Mouse (Mus musculus): Measurements from ENCODE around the gene Klk5.

Gene Klk5

GRCm38 (mm10) chr7:43878281-43878680 is 36.5 kb downstream of the Klk5 start:
- no peak for DNase-seq (ENCODE audit: low spot score)

GRCm38 (mm10) chr7:43880912-43881311 is 39.1 kb downstream of the Klk5 start, which contains the start of gene Klk4:
Klk4 (plus strand) TSS chr7:43881160.
- DNase-seq (ENCODE audit: low spot score): no peak

GRCm38 (mm10) chr7:43882346-43882745 is 40.6 kb downstream of the Klk5 start:
- DNase-seq (ENCODE audit: low spot score): no peak

GRCm38 (mm10) chr7:43882811-43883210 is 41.0 kb downstream of the Klk5 start:
- no peak for DNase-seq (ENCODE audit: low spot score)

GRCm38 (mm10) chr7:43883547-43883946 is 41.8 kb downstream of the Klk5 start:
- no peak for DNase-seq (ENCODE audit: low spot score)

GRCm38 (mm10) chr7:43891365-43891764 is 49.6 kb downstream of the Klk5 start:
- no peak for DNase-seq (ENCODE audit: low spot score)

- DNase-seq (ENCODE audit: low spot score): no peak
Observed at GRCm38 (mm10) chr7:43891788-43892187, 50.0 kb downstream of the Klk5 start.

- peak; percentile 61 for DNase-seq (ENCODE audit: low spot score)
Observed at GRCm38 (mm10) chr7:43894836-43895235, 53.1 kb downstream of the Klk5 start.
